Mouse (Mus musculus) 3134 (cell line): ENCODE data around the gene Tubgcp3.
A peak's percentile ranks its signal among the peaks of the same experiment; 100 is the strongest.
"Not testable (repeated sequence)": the region's sequence is repeated elsewhere in the genome, so short reads cannot be mapped to it uniquely, and the experiment has no call there.

Experiments
- DNase-seq: peaks from one replicate; pipeline ENCODE4 v3.0.0-alpha.2; 2011; ENCODE audit warnings: low spot score; ENCODE audit not compliant: insufficient read length; ENCODE audit errors: extremely low read depth

The Tubgcp3 gene

GRCm38 (mm10) chr8:12672056-12672881 is at the start of gene Tubgcp3:
Gene Tubgcp3, minus strand, starts transcription at chr8:12672248.
- peak; percentile 92 for DNase-seq

- no peak for DNase-seq
Measured at GRCm38 (mm10) chr8:12719091-12719490, 47.0 kb upstream of the Tubgcp3 start.

GRCm38 (mm10) chr8:12715861-12716585 is 44.0 kb upstream of the Tubgcp3 start:
- no peak for DNase-seq

- no peak for DNase-seq
Measured at GRCm38 (mm10) chr8:12711623-12712022, 39.6 kb upstream of the Tubgcp3 start.

- no peak for DNase-seq
Measured at GRCm38 (mm10) chr8:12703597-12703996, 31.5 kb upstream of the Tubgcp3 start.

- no peak for DNase-seq
Measured at GRCm38 (mm10) chr8:12702290-12702689, 30.2 kb upstream of the Tubgcp3 start.

GRCm38 (mm10) chr8:12698660-12699277 is 26.7 kb upstream of the Tubgcp3 start:
- DNase-seq: no peak

- DNase-seq: no peak
Measured at GRCm38 (mm10) chr8:12688851-12689250, 16.8 kb upstream of the Tubgcp3 start.

GRCm38 (mm10) chr8:12677529-12677928 is 5.5 kb upstream of the Tubgcp3 start:
- DNase-seq: peak; percentile 42

- no peak for DNase-seq
Measured at GRCm38 (mm10) chr8:12671473-12672055, 484 bp downstream of the Tubgcp3 start.

GRCm38 (mm10) chr8:12670965-12671364 is 1.1 kb downstream of the Tubgcp3 start:
- no peak for DNase-seq

GRCm38 (mm10) chr8:12668832-12669231 is 3.2 kb downstream of the Tubgcp3 start:
- DNase-seq: no peak

- not testable (repeated sequence) for DNase-seq
Measured at GRCm38 (mm10) chr8:12666530-12666929, 5.5 kb downstream of the Tubgcp3 start.

- DNase-seq: no peak
Measured at GRCm38 (mm10) chr8:12663105-12663456, 9.0 kb downstream of the Tubgcp3 start.

- peak; percentile 41 for DNase-seq
Measured at GRCm38 (mm10) chr8:12662375-12663104, 9.5 kb downstream of the Tubgcp3 start.

- DNase-seq: no peak
Measured at GRCm38 (mm10) chr8:12657411-12657810, 14.6 kb downstream of the Tubgcp3 start.

- DNase-seq: no peak
Measured at GRCm38 (mm10) chr8:12651246-12651645, 20.8 kb downstream of the Tubgcp3 start.

GRCm38 (mm10) chr8:12650495-12650894 is 21.6 kb downstream of the Tubgcp3 start:
- DNase-seq: no peak

GRCm38 (mm10) chr8:12648951-12649350 is 23.1 kb downstream of the Tubgcp3 start:
- DNase-seq: no peak

- DNase-seq: no peak
Measured at GRCm38 (mm10) chr8:12646536-12646935, 25.5 kb downstream of the Tubgcp3 start.
